Mouse (Mus musculus) CH12F3 (cell line): ENCODE measurements around the gene Pbrm1.

Source experiments
- in situ Hi-C: fragments of 300-500 bp; cut with MboI; formaldehyde crosslinking; loops from 2 replicates; pipeline ENCODE4 v1.14.3; 2020; ENCODE audit warnings: low sequenced_read_pairs

Pbrm1 gene

GRCm38 (mm10) chr14:31132491-31132975 lies 113.6 kb downstream of the Pbrm1 start:
- in situ Hi-C loops: no loop called here

GRCm38 (mm10) chr14:31133023-31133665 lies 114.2 kb downstream of the Pbrm1 start:
- in situ Hi-C loops: no loop called here

GRCm38 (mm10) chr14:31134015-31135000 lies 115.4 kb downstream of the Pbrm1 start:
- in situ Hi-C loops: no loop called here

- in situ Hi-C loops: no loop called here
These were observed 116.8 kb downstream of the Pbrm1 start for GRCm38 (mm10) chr14:31135495-31136410.

GRCm38 (mm10) chr14:31136411-31137280 lies 117.7 kb downstream of the Pbrm1 start:
- in situ Hi-C loops: no loop called here

- in situ Hi-C loops: no loop called here
These were observed 118.3 kb downstream of the Pbrm1 start for GRCm38 (mm10) chr14:31137281-31137595.

GRCm38 (mm10) chr14:31137791-31138190 lies 118.9 kb downstream of the Pbrm1 start:
- in situ Hi-C loops: no loop called here

GRCm38 (mm10) chr14:31138219-31138896 lies 119.4 kb downstream of the Pbrm1 start:
- in situ Hi-C loops: no loop called here

GRCm38 (mm10) chr14:31138897-31139429 lies 120.0 kb downstream of the Pbrm1 start:
- in situ Hi-C loops: no loop called here

- in situ Hi-C loops: no loop called here
These were observed 120.7 kb downstream of the Pbrm1 start for GRCm38 (mm10) chr14:31139666-31140065.

- in situ Hi-C loops: no loop called here
These were observed 121.2 kb downstream of the Pbrm1 start for GRCm38 (mm10) chr14:31140141-31140540.

- in situ Hi-C loops: no loop called here
These were observed 122.1 kb downstream of the Pbrm1 start for GRCm38 (mm10) chr14:31141011-31141410.

GRCm38 (mm10) chr14:31145694-31146093 lies 126.8 kb downstream of the Pbrm1 start:
- in situ Hi-C loops: no loop called here

- in situ Hi-C loops: no loop called here
These were observed 141.5 kb downstream of the Pbrm1 start for GRCm38 (mm10) chr14:31160196-31161150.

GRCm38 (mm10) chr14:31161191-31161590 lies 142.3 kb downstream of the Pbrm1 start:
- in situ Hi-C loops: no loop called here

- in situ Hi-C loops: no loop called here
These were observed 142.7 kb downstream of the Pbrm1 start for GRCm38 (mm10) chr14:31161638-31162037.

GRCm38 (mm10) chr14:31164067-31164466 lies 145.1 kb downstream of the Pbrm1 start:
- in situ Hi-C loops: no loop called here

- in situ Hi-C loops: no loop called here
These were observed 146.1 kb downstream of the Pbrm1 start for GRCm38 (mm10) chr14:31165010-31165409.
